Mouse (Mus musculus) embryonic facial prominence, embryonic 12.5 days (tissue): Measurements from ENCODE around the gene Gadd45b. TPM values are rescaled to one million over a fixed set of nuclear protein-coding genes. Genes with fewer than 3 reads are reported as not detected.

Experiments used
- ATAC-seq: fragments of 200-750 bp; cut with Nextera tagmentation; 2 replicates; pipeline ENCODE4 v1.8.0; 2017; ENCODE audit not compliant: insufficient number of reproducible peaks, insufficient read depth, low FRiP score, low TSS enrichment
- H3K27ac ChIP-seq: fragments of 300-500 bp; sonication (generic); 2 replicates; pipeline ENCODE4 v1.5.1; 2016; ENCODE audit warnings: mild to moderate bottlenecking
- H3K27me3 ChIP-seq: fragments of 300-500 bp; sonication (generic); 2 replicates; pipeline ENCODE4 v1.6.1; 2016; ENCODE audit warnings: mild to moderate bottlenecking, moderate library complexity
- H3K36me3 ChIP-seq: fragments of 300-500 bp; sonication (generic); 2 replicates; pipeline ENCODE4 v1.6.1; 2016; ENCODE audit warnings: mild to moderate bottlenecking
- H3K4me1 ChIP-seq: fragments of 300-500 bp; sonication (generic); 2 replicates; pipeline ENCODE4 v1.6.1; 2016
- H3K4me2 ChIP-seq: fragments of 300-500 bp; sonication (generic); replicated peaks from 2 replicates; pipeline ENCODE4 v1.6.1; 2016; ENCODE audit warnings: mild to moderate bottlenecking, moderate library complexity
- H3K4me3 ChIP-seq: fragments of 300-500 bp; sonication (generic); 2 replicates; pipeline ENCODE4 v1.5.1; 2016; ENCODE audit warnings: mild to moderate bottlenecking
- H3K9ac ChIP-seq: fragments of 300-500 bp; sonication (generic); 2 replicates; pipeline ENCODE4 v1.6.1; 2016; ENCODE audit warnings: mild to moderate bottlenecking, moderate library complexity
- H3K9me3 ChIP-seq: fragments of 300-500 bp; sonication (generic); 2 replicates; pipeline ENCODE4 v1.6.1; 2016; ENCODE audit warnings: mild to moderate bottlenecking, moderate library complexity
- WGBS: fragments of 180-500 bp; shearing (Covaris S2); methylation state at CpG from one replicate; pipeline ENCODE4 v1.1.7; 2016; 5-methylcytosine and 5-hydroxymethylcytosine counted together
- polyA plus RNA-seq: library from polyadenylated mRNA; unstranded; fragments of >200 nt; fragmentation: Nextera tagmentation; extraction: Ambion mirVana; gene quantifications from 2 replicates; pipeline ENCODE4 v1.2.1, GENCODE M21; 2016

Gadd45b gene
- polyA plus RNA-seq, 1 experiment from 2014 or later: 15.9 TPM

- Histone ChIP-seq H3K4me3 (no peak overlapping the region), H3K4me2 (no peak overlapping the region), H3K4me1 (peaks cover 10% of the 10 kb centered on the region), H3K27ac (no peak overlapping the region), H3K9ac (no peak overlapping the region), H3K27me3 (no peaks in the 10 kb centered on the region), H3K9me3 (no peaks in the 10 kb centered on the region), H3K36me3 (no peaks in the 10 kb centered on the region)
- no peak for ATAC-seq
- WGBS: 88% methylated on average over 11 of the region's 11 CpGs
Measured at GRCm38 (mm10) chr10:80975478-80975877, 45.6 kb downstream of the Gadd45b start.

- Histone ChIP-seq H3K27me3 (peaks cover 28% of the 10 kb centered on the region), H3K4me2 (no peak overlapping the region), H3K36me3 (no peaks in the 10 kb centered on the region), H3K27ac (no peak overlapping the region), H3K9ac (no peak overlapping the region), H3K4me3 (no peak overlapping the region), H3K9me3 (no peaks in the 10 kb centered on the region), H3K4me1 (peaks cover 8% of the 10 kb centered on the region)
- WGBS: 62% methylated on average over 7 of the region's 7 CpGs
- ATAC-seq: no peak
Measured at GRCm38 (mm10) chr10:80981564-80982112, 51.8 kb downstream of the Gadd45b start.

Other genes with a start within 250 kb of the Gadd45b start
- 57.4 and 60.9 TPM in 2 replicates for gene Mob3a, start 228.1 kb upstream of the Gadd45b start, polyA plus RNA-seq
- 20.5 and 23.6 TPM in 2 replicates for gene Izumo4, start 227.9 kb upstream of the Gadd45b start, polyA plus RNA-seq
- 84.7 and 85.8 TPM in 2 replicates for gene Ap3d1, start 187.8 kb upstream of the Gadd45b start, polyA plus RNA-seq
- gene Dot1l, start 174.9 kb upstream of the Gadd45b start, polyA plus RNA-seq: 23.5 and 26.1 TPM in 2 replicates
- 64.8 and 71.7 TPM in 2 replicates for gene Sf3a2, start 131.9 kb upstream of the Gadd45b start, polyA plus RNA-seq
- 132 and 142 TPM in 2 replicates for gene Plekhj1, start 131.4 kb upstream of the Gadd45b start, polyA plus RNA-seq
- gene Amh, start 124.8 kb upstream of the Gadd45b start, polyA plus RNA-seq: not detected in 2 replicates
- 1.6 and 1.8 TPM in 2 replicates for gene Jsrp1, start 116.6 kb upstream of the Gadd45b start, polyA plus RNA-seq
- gene Oaz1, start 103.4 kb upstream of the Gadd45b start, polyA plus RNA-seq: 1,786 and 1,871 TPM in 2 replicates
- 1.7 and 2.1 TPM in 2 replicates for gene Lingo3, start 86.0 kb upstream of the Gadd45b start, polyA plus RNA-seq
- gene Lsm7, start 74.9 kb upstream of the Gadd45b start, polyA plus RNA-seq: 314 and 329 TPM in 2 replicates
- 52.0 and 53.0 TPM in 2 replicates for gene Sppl2b, start 74.8 kb upstream of the Gadd45b start, polyA plus RNA-seq
- gene Tmprss9, start 58.2 kb upstream of the Gadd45b start, polyA plus RNA-seq: 0.09 and 0.10 TPM in 2 replicates
- gene Timm13, start 29.1 kb upstream of the Gadd45b start, polyA plus RNA-seq: 308 and 322 TPM in 2 replicates
- gene Lmnb2, start 11.8 kb upstream of the Gadd45b start, polyA plus RNA-seq: 70.3 TPM in 2 replicates
- gene Gng7, start 84.9 kb downstream of the Gadd45b start, polyA plus RNA-seq: 11.0 and 11.4 TPM in 2 replicates
- gene Diras1, start 95.6 kb downstream of the Gadd45b start, polyA plus RNA-seq: 1.9 and 2.1 TPM in 2 replicates
- 21.8 and 21.9 TPM in 2 replicates for gene Slc39a3, start 107.4 kb downstream of the Gadd45b start, polyA plus RNA-seq
- gene Sgta, start 130.1 kb downstream of the Gadd45b start, polyA plus RNA-seq: 242 and 251 TPM in 2 replicates
- 68.2 and 71.3 TPM in 2 replicates for gene Thop1, start 140.0 kb downstream of the Gadd45b start, polyA plus RNA-seq
- 0.31 and 0.69 TPM in 2 replicates for gene Creb3l3, start 168.8 kb downstream of the Gadd45b start, polyA plus RNA-seq
- gene Map2k2, start 175.8 kb downstream of the Gadd45b start, polyA plus RNA-seq: 230 and 238 TPM in 2 replicates
- gene Zbtb7a, start 205.1 kb downstream of the Gadd45b start, polyA plus RNA-seq: 21.7 and 22.3 TPM in 2 replicates
- gene Pias4, start 237.8 kb downstream of the Gadd45b start, polyA plus RNA-seq: 57.5 and 62.0 TPM in 2 replicates
- gene Eef2, start 246.6 kb downstream of the Gadd45b start, polyA plus RNA-seq: 552 and 562 TPM in 2 replicates